Mouse (Mus musculus) urinary bladder, postnatal 14 days (tissue): ENCODE measurements around the gene Cks2.
"Not testable (repeated sequence)": the region's sequence is repeated elsewhere in the genome, so short reads cannot be mapped to it uniquely, and the experiment has no call there.

Experiments used
- DNase-seq: peaks from one replicate; pipeline ENCODE4 v3.0.0; 2021; ENCODE audit warnings: low spot score

Gene Cks2

DNA sequence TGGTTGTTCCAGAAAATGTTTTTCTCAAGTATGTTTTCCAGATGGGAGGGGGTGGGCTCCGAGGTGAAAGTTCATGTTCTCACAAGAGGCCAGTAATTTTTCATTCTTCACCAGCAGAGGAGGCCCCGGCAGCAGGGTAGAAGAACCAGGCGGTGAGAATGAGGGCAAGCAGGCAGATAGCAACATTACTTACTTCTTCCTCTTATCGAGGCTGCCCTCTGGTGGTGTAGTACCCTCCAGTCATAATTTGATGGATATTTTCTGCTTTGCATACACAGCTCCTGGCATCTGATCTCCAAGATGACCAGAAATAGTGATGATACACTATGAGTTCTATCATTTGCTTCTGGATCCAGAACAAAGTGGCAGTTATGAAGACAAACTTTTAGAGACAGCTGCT lies 6.1 kb upstream of the Cks2 start:
- DNase-seq: no peak

DNA sequence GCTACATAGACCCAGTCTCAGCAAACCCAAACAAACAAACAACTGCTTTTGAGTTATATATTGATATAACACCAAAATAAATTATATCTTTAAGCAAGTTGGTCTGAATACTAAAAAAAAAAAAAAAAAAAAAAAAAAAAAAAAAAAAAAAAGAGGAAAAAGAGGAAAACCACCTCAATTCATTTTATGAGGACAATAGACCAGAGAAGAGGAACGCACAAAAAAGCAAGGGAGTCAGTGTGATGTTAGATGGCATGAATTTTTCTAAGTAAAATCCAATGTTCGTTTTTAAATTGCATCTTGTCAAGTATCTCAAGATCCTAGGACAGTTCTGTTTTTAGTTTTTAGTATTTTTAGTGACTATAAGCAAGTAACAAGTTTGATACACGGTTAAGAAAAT lies 3.6 kb upstream of the Cks2 start:
- DNase-seq: no peak

- DNase-seq: no peak
Observed at GRCm38 (mm10) chr13:51642171-51642778, 2.8 kb upstream of the Cks2 start.

- DNase-seq: no peak
Observed at GRCm38 (mm10) chr13:51643924-51644828, 856 bp upstream of the Cks2 start.

GRCm38 (mm10) chr13:51645872-51646271 lies 840 bp downstream of the Cks2 start:
- no peak for DNase-seq

- DNase-seq: no peak
Observed at GRCm38 (mm10) chr13:51646362-51647027, 1.5 kb downstream of the Cks2 start.

DNA sequence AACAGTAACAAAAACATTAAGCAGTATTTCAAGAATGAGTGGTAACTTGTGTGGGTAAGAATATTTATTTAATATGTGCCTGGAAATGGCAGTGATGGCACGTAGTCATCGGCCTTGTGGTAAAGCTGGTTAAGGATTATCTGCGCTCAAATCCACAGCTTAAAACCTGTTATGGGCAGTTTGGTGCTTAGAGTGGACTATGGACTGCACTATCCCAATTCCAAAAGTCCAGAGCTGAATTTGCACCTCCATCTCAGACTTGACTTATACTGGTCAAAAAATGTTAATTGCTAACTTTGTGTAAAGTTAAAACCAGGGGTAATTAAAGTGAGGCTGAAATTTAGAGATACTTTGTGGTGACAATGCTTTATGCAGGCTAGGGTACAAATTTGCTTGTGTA lies 2.7 kb downstream of the Cks2 start:
- DNase-seq: no peak

DNA sequence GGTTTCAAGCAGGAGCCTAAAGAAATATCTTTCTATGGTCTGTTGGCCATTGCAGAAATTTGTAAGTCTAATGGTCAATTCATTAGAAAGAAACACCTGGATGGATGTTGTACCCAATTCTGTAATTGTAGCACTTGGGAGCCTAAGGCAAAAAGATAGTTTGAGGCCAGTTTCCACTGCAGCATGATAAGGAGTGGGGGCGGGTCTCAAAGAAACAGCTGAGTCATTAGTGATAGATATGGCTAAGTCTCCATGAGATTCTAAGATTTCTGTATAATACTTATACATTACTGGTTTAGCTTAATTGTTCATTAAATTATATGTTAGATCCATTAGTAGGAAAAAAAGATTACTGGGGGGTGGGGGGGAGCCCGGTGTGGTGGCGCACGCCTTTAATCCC lies 3.2 kb downstream of the Cks2 start:
- no peak for DNase-seq

GRCm38 (mm10) chr13:51649740-51650139 lies 4.7 kb downstream of the Cks2 start:
- no peak for DNase-seq

- DNase-seq: peak; percentile 95
Observed at GRCm38 (mm10) chr13:51651408-51652064, 6.5 kb downstream of the Cks2 start, which contains the start of gene Secisbp2. Gene Secisbp2, plus strand, starts transcription at chr13:51651697.

- DNase-seq: no peak
Observed at GRCm38 (mm10) chr13:51653159-51653558, 8.1 kb downstream of the Cks2 start.

GRCm38 (mm10) chr13:51653961-51654360 lies 8.9 kb downstream of the Cks2 start:
- no peak for DNase-seq

DNA sequence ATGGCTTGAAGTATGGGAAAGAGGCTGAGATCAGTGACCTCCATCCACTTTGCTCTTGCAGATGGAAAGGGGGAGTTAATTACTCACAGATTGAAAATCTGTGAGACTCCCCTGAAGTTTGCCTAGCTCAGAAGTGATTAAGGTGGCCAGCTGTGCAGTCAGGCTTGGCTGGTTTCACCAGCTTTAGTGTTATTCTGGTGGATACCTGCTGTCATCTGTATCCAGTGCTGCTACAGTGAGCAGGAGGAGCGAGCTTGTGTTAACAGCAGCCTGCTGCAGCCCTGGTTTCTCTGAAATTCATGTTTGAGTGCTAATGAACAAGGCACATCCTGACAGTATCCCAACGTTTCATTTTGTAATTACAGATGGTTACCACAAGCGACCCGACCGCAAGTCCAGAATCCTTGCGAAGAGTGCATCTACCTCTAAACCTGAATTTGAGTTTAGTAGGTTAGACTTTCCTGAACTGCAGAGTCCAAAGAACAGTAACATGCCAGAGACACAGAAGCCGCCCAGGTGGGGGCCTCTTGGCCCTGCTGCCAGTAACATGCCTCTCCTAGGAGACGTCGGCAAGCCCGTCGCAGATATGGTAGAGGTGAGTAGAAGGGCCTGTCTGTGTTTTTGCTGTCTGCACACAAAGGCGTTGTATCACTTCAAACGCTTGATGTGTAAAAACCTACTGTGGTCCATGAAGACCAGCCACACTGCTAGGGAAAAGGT lies 11.6 kb downstream of the Cks2 start:
- no peak for DNase-seq

- DNase-seq: no peak
Observed at GRCm38 (mm10) chr13:51658094-51658493, 13.1 kb downstream of the Cks2 start.

DNA sequence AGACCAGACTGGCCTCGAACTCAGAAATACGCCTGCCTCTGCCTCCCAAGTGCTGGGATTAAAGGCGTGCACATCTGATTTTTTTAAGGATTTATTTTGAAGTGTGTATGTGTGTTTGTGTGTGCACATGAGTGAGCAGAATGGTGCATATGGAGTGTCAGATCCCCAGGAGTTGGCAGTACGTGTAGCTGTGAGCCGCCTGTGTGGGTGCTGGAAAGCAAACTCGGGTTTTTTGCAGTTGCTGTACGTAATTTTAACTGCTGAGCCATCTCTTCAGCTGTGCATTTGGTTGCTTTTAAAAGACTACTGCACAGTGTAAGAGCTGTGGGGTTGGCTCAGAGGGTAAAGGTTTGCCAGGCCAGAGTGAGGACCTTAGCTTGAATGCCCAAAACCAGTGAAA lies 14.5 kb downstream of the Cks2 start:
- no peak for DNase-seq

DNA sequence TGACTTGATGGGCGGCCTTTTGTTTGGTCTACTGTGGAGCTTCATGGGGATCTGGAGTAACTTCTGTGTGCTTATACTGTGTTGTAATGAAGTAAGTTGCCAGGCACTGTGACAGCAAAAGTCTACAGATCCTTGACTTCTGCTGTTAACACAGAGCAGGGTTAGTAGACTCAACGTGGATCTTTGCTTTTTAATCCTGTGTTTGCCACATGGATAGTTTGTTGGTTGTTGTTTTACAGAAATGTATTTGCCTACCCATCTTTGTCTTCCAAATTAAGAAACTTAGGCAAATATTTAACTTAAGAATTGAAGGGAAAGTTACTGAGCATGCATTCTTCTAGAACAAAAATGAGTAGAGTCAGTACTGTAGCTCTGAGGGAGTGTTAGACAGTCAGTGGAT lies 18.5 kb downstream of the Cks2 start:
- no peak for DNase-seq

DNA sequence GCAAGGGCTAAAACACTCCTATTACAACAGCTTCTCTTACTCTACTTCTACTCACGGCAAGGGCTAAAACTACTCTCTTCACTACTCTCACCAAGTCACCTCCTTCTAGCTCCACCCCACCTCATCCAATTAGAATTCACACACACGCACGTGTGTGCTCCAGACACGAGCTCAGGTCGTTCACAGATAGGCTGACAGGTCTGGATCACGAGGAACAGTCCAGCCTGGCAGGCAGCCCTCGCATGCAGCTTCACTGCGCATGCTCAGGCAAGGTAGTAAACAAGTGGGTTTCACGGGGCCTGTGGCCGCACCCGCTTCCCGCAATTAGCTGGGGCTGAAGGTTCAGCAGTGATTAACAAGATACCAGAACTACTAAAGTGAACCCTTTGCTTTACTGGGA lies 23.2 kb downstream of the Cks2 start:
- not testable (repeated sequence) for DNase-seq

- no peak for DNase-seq
Observed at GRCm38 (mm10) chr13:51676641-51677040, 31.6 kb downstream of the Cks2 start.

GRCm38 (mm10) chr13:51677041-51677440 lies 32.0 kb downstream of the Cks2 start:
- DNase-seq: no peak

DNA sequence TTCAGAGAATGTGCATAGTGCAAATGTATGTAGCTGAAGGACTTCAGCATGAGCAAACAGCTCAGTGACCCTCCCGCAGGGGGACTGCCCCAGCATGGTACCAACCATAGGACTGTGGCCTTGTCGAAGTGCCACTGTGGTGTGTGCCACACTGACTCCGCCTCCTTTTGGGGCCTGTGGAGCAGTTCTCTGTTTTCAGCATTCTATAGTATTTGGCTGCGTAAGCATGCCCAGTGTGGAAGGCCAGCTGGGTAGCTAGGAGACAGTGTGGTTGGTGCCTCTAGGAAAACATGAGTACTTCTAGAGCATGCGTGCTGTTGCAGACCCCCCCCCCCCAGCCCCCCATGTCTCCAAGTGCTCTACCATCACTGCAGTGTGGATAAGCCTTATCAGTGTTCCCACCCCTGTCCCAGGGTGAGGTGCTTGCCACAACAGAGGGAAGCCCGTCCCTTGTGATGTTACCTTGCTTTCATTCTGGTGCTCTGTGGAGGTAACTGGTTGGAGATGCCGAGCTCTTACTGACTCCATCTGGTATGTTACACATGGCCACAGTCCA lies 32.7 kb downstream of the Cks2 start:
- no peak for DNase-seq

- DNase-seq: no peak
Observed at GRCm38 (mm10) chr13:51678687-51679086, 33.7 kb downstream of the Cks2 start.
